In the genomic region with DNA sequence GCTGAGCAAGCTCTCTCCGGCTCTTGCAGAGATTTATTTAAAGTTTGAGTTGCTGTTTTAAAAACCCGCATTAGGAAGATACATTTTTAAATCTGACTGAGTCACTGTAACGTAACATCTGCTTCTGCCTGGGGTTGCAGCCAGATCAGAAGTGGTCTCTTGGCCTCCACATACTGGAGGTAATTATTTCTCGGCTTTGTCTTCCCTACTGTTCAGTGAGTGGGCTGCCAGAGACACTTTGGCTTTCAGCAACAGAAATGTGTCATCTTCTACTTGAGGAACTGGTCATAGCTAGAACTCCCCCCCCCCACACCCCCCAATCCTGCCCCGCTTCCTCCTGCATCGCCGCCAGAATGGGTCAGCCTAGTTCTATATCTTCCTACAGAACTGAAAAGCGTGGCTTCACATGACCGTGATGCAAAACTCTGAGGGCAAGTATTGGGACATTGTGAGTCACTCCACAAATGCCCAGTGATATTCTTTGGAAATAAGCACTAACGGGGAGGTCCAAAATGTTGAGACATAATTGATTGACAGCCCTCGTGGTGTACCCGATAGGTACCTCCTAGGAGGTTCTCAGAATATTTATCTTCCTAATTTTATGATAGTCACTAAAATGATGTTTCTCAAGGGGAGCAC, we compare ENCODE assay signal across 15 mouse cellular contexts.
DNase-seq lines count a peak whose midpoint lies in the region; TF ChIP-seq lines count a peak whose summit lies in the region.
"Had no signal": no experiment of that assay in that cellular context is flagged by ENCODE, and none has a peak within 500 bp of the region (broad histone marks: within the 10 kb centered on the region; RNA-seq: fewer than 3 reads in every experiment).

No protein-coding gene starts in this region.

- DNase-seq in cerebellum, postnatal 10 days = peak; percentile 67 to 77
- no peak for DNase-seq in cerebellum, adult 11 months
- DNase-seq in layer of hippocampus, adult 2 months (ENCODE audit: low spot score in 2 of 2) = no peak
- no peak for DNase-seq in layer of hippocampus, adult 11-12 months (ENCODE audit: low spot score)
- DNase-seq in testis, postnatal 10 days (ENCODE audit: low spot score) = peak; percentile 10
- no peak for DNase-seq in testis, postnatal 14 days (ENCODE audit: low spot score)
- peak; percentile 62 for DNase-seq in telencephalon, adult 2 months (ENCODE audit: low read depth, low spot score)
- no peak for DNase-seq in spleen, adult 18-20 months
- DNase-seq: gastrocnemius, postnatal 36 days; heart, postnatal 14 days; liver, postnatal 0 days; thymus, postnatal 36 days had no signal

- H3K4me3 ChIP-seq in layer of hippocampus, adult 2 months = no peak overlapping the region
- H3K4me3 ChIP-seq: forebrain, embryonic 10.5 days; limb, embryonic 12.5 days; neural tube, embryonic 12.5 days had no signal

- peak overlapping the region; percentile 79 for H3K27ac ChIP-seq in layer of hippocampus, adult 2 months
- H3K27ac ChIP-seq: forebrain, embryonic 10.5 days; limb, embryonic 12.5 days; neural tube, embryonic 12.5 days had no signal

- no peak for TF ChIP-seq CTCF in layer of hippocampus, adult 2 months (conservative IDR thresholded peaks at IDR 0.05)

Comparison
In these comparisons a context has a peak if more than half of its experiments do, and no peak if none do; other contexts are left out.
1. DNase-seq: peak in cerebellum, postnatal 10 days (2 of 2), testis, postnatal 10 days (single experiment) and telencephalon, adult 2 months (single experiment); none in cerebellum, adult 11 months (single experiment), layer of hippocampus, adult 2 months (0 of 2), layer of hippocampus, adult 11-12 months (single experiment), testis, postnatal 14 days (single experiment) and spleen, adult 18-20 months (0 of 2).